Mouse (Mus musculus) testis, adult 2 months (tissue): ENCODE results near the gene Arhgap45.

Experiments
- CTCF ChIP-seq: fragments of 200-500 bp; IDR thresholded peaks from 2 replicates; pipeline ENCODE4 v1.5.1; 2012; ENCODE audit warnings: low read depth, mild to moderate bottlenecking, inconsistent platforms, low read length, moderate library complexity; ENCODE audit not compliant: control insufficient read depth, insufficient read depth, insufficient replicate concordance
- POLR2A ChIP-seq: fragments of 200-500 bp; IDR thresholded peaks from 2 replicates; pipeline ENCODE4 v1.6.1; 2012; ENCODE audit warnings: low read depth, mild to moderate bottlenecking, inconsistent platforms, low read length, moderate library complexity; ENCODE audit not compliant: control insufficient read depth

GRCm38 (mm10) chr10:80033511-80034391 lies 17.3 kb downstream of the Arhgap45 start:
- TF ChIP-seq CTCF (peak; percentile 31; the same call in 1 of the 2 replicates), POLR2A (no peak)
